Mouse (Mus musculus) embryonic facial prominence, embryonic 13.5 days (tissue): ENCODE data around the gene Dusp5. TPM values are rescaled to one million over a fixed set of nuclear protein-coding genes. Genes with fewer than 3 reads are reported as not detected.
"Not testable (repeated sequence)": the region's sequence is repeated elsewhere in the genome, so short reads cannot be mapped to it uniquely, and the experiment has no call there.

Experiments
- ATAC-seq: fragments of 200-750 bp; cut with Nextera tagmentation; 2 replicates; pipeline ENCODE4 v1.8.0; 2017; ENCODE audit warnings: low read depth; ENCODE audit not compliant: insufficient number of reproducible peaks, insufficient read depth, low FRiP score, low TSS enrichment
- H3K27ac ChIP-seq: fragments of 300-500 bp; sonication (generic); 2 replicates; pipeline ENCODE4 v1.5.1; 2015; ENCODE audit warnings: moderate library complexity, mild to moderate bottlenecking, inconsistent platforms
- H3K27me3 ChIP-seq: fragments of 300-500 bp; sonication (generic); 2 replicates; pipeline ENCODE4 v1.6.1; 2015; ENCODE audit warnings: mild to moderate bottlenecking, inconsistent platforms
- H3K36me3 ChIP-seq: fragments of 300-500 bp; sonication (generic); 2 replicates; pipeline ENCODE4 v1.6.1; 2015; ENCODE audit warnings: mild to moderate bottlenecking, inconsistent platforms
- H3K4me1 ChIP-seq: fragments of 300-500 bp; sonication (generic); 2 replicates; pipeline ENCODE4 v1.6.1; 2015; ENCODE audit warnings: inconsistent platforms
- H3K4me2 ChIP-seq: fragments of 300-500 bp; sonication (generic); 2 replicates; pipeline ENCODE4 v1.6.1; 2015; ENCODE audit warnings: moderate library complexity, mild to moderate bottlenecking, inconsistent platforms
- H3K4me3 ChIP-seq: fragments of 300-500 bp; sonication (generic); 2 replicates; pipeline ENCODE4 v1.5.1; 2015; ENCODE audit warnings: mild to moderate bottlenecking, inconsistent platforms
- H3K9ac ChIP-seq: fragments of 300-500 bp; sonication (generic); 2 replicates; pipeline ENCODE4 v1.6.1; 2015; ENCODE audit warnings: mild to moderate bottlenecking, inconsistent platforms
- H3K9me3 ChIP-seq: fragments of 300-500 bp; sonication (generic); 2 replicates; pipeline ENCODE4 v1.6.1; 2016; ENCODE audit warnings: inconsistent platforms
- WGBS: fragments of 180-500 bp; shearing (Covaris S2); methylation state at CpG from one replicate; pipeline ENCODE4 v1.1.7; 2015; ENCODE audit warnings: mixed read lengths; 5-methylcytosine and 5-hydroxymethylcytosine counted together
- polyA plus RNA-seq: library from polyadenylated mRNA; unstranded; fragments of >200 nt; fragmentation: Nextera tagmentation; extraction: Ambion mirVana; gene quantifications from 2 replicates; pipeline ENCODE4 v1.2.1, GENCODE M21; 2015

The Dusp5 gene
- polyA plus RNA-seq, 1 experiment from 2014 or later = 1.1 TPM

DNA sequence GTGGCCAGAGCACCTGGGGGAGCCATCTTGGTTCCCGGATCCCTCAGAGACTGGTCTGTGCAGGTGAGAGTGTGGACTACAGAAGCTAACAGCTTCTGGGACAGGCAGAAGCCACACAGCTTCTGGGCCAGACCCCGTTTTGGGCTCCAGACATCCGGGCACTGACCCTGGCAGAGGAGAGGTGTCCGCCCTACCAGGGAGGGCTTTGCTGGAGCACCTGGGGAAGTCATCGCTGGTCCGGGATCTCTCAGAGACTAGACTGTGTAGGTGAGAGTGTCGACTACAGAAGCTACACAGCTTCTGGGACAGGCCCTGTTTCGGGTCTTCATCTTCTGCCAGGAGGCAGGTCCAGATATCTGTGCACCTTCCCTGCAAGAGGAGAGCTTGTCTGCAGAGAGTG, 51.4 kb downstream of the Dusp5 start:
- WGBS = 85% methylated on average over 8 of the region's 8 CpGs
- not testable (repeated sequence) for H3K36me3 ChIP-seq, H3K4me2 ChIP-seq, H3K9ac ChIP-seq, H3K27me3 ChIP-seq, H3K27ac ChIP-seq, H3K4me3 ChIP-seq, ATAC-seq, H3K4me1 ChIP-seq
- peaks cover 13% of the 10 kb centered on the region for H3K9me3 ChIP-seq

GRCm38 (mm10) chr19:53587686-53588085, 58.8 kb downstream of the Dusp5 start:
- ATAC-seq, H3K4me3 ChIP-seq, H3K27me3 ChIP-seq, H3K9ac ChIP-seq, H3K36me3 ChIP-seq, H3K4me1 ChIP-seq, H3K4me2 ChIP-seq, H3K27ac ChIP-seq: not testable (repeated sequence)
- 92% methylated on average over 3 of the region's 3 CpGs for WGBS
- H3K9me3 ChIP-seq = peaks cover 20% of the 10 kb centered on the region

GRCm38 (mm10) chr19:53588968-53589367, 60.1 kb downstream of the Dusp5 start, which contains the start of gene Nutf2-ps1:
Gene Nutf2-ps1 (minus strand): TSS chr19:53589068.
- not testable (repeated sequence) for H3K36me3 ChIP-seq, H3K4me3 ChIP-seq, H3K27me3 ChIP-seq, H3K27ac ChIP-seq, ATAC-seq, H3K4me1 ChIP-seq, H3K4me2 ChIP-seq, H3K9ac ChIP-seq
- 96% methylated on average over 7 of the region's 7 CpGs for WGBS
- peaks cover 20% of the 10 kb centered on the region for H3K9me3 ChIP-seq

Other genes with a start within 250 kb of the Dusp5 start
- 26.5 and 40.3 TPM in 2 replicates for gene Mxi1, start 218.6 kb upstream of the Dusp5 start, polyA plus RNA-seq
- not detected in 2 replicates for gene Gm10197, start 157.3 kb upstream of the Dusp5 start, polyA plus RNA-seq
- 44.9 and 45.0 TPM in 2 replicates for gene Smndc1, start 138.5 kb upstream of the Dusp5 start, polyA plus RNA-seq
- gene Nutf2-ps1, start 60.0 kb downstream of the Dusp5 start, polyA plus RNA-seq = 349 and 460 TPM in 2 replicates
- 87.2 and 89.2 TPM in 2 replicates for gene Smc3, start 71.3 kb downstream of the Dusp5 start, polyA plus RNA-seq
- 3.1 and 4.2 TPM in 2 replicates for gene Rbm20, start 148.2 kb downstream of the Dusp5 start, polyA plus RNA-seq